Mouse (Mus musculus) heart, embryonic 12.5 days (tissue): ENCODE results near the gene Hist1h2ac. TPM values are rescaled to one million over a fixed set of nuclear protein-coding genes. Genes with fewer than 3 reads are reported as not detected.
"Not testable (repeated sequence)": the region's sequence is repeated elsewhere in the genome, so short reads cannot be mapped to it uniquely, and the experiment has no call there.

Experiments
- ATAC-seq: fragments of 200-750 bp; cut with Nextera tagmentation; 2 replicates; pipeline ENCODE4 v1.8.0; 2017; ENCODE audit warnings: moderate TSS enrichment, moderate library complexity; ENCODE audit not compliant: insufficient number of reproducible peaks, low FRiP score
- H3K27ac ChIP-seq: fragments of 300-500 bp; sonication (generic); 2 replicates; pipeline ENCODE4 v1.5.1; 2016; ENCODE audit warnings: mild to moderate bottlenecking, moderate library complexity; ENCODE audit not compliant: poor library complexity, severe bottlenecking
- H3K27me3 ChIP-seq: fragments of 300-500 bp; sonication (generic); replicated peaks from 2 replicates; pipeline ENCODE4 v1.6.1; 2016; ENCODE audit warnings: mild to moderate bottlenecking, moderate library complexity
- H3K36me3 ChIP-seq: fragments of 300-500 bp; sonication (generic); 2 replicates; pipeline ENCODE4 v1.6.1; 2016; ENCODE audit warnings: mild to moderate bottlenecking, moderate library complexity
- H3K4me1 ChIP-seq: fragments of 300-500 bp; sonication (generic); replicated peaks from 2 replicates; pipeline ENCODE4 v1.6.1; 2016; ENCODE audit warnings: mild to moderate bottlenecking
- H3K4me2 ChIP-seq: fragments of 300-500 bp; sonication (generic); 2 replicates; pipeline ENCODE4 v1.6.1; 2016; ENCODE audit warnings: mild to moderate bottlenecking, moderate library complexity
- H3K4me3 ChIP-seq: fragments of 300-500 bp; sonication (generic); 2 replicates; pipeline ENCODE4 v1.5.1; 2016; ENCODE audit warnings: mild to moderate bottlenecking
- H3K9ac ChIP-seq: fragments of 300-500 bp; sonication (generic); 2 replicates; pipeline ENCODE4 v1.6.1; 2016; ENCODE audit warnings: mild to moderate bottlenecking, moderate library complexity
- H3K9me3 ChIP-seq: fragments of 300-500 bp; sonication (generic); replicated peaks from 2 replicates; pipeline ENCODE4 v1.6.1; 2016; ENCODE audit warnings: mild to moderate bottlenecking, moderate library complexity
- WGBS: fragments of 180-500 bp; shearing (Covaris S2); methylation state at CpG from one replicate; pipeline ENCODE4 v1.1.7; 2016; 5-methylcytosine and 5-hydroxymethylcytosine counted together
- polyA plus RNA-seq: library from polyadenylated mRNA; unstranded; fragments of >200 nt; fragmentation: Nextera tagmentation; extraction: Ambion mirVana; gene quantifications from 2 replicates; pipeline ENCODE4 v1.2.1, GENCODE M21; 2016

Gene Hist1h2ac
- polyA plus RNA-seq, 1 experiment from 2014 or later = 0.70 TPM

GRCm38 (mm10) chr13:23716261-23717042 is 32.7 kb upstream of the Hist1h2ac start:
- Histone ChIP-seq H3K4me1 (peaks cover 10% of the 10 kb centered on the region), H3K9ac (no peak overlapping the region), H3K4me3 (no peak overlapping the region), H3K4me2 (no peak overlapping the region), H3K9me3 (no peaks in the 10 kb centered on the region), H3K36me3 (no peaks in the 10 kb centered on the region), H3K27ac (no peak overlapping the region), H3K27me3 (no peaks in the 10 kb centered on the region)
- 49% methylated on average over 5 of the region's 5 CpGs for WGBS
- no peak for ATAC-seq

DNA sequence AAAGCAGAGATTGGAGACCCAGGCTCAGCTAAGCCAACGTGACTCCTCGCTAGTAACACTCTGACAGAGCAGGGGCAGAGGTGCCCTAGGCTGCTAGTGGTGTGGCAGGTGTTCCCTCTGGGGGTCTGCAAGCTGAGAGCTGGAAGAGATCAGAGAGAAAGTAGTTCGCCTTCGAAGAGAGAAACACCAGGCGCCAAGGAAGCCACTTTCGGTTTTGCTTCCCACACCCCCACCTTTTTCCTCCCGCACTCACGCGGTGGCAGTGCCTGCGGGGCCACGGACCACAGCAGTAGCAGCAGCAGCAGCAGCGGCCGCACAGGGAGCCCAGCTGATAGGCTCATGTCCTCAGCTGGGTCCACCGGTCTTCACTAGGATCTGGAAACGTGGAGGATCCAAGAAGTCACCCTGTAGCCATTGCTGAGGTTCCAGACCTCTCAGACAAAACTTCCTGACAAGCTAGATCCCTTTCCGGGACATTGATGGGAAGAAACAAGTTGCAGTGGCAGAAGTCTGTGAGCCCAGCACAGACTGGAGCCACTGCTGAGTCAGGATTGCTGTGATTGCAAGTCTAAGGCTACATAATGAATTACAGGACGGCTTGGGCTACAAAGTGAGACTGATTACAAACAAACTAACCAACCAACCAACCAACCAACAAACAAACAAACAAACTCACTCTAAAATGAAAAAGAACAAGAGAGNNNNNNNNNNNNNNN is 26.8 kb upstream of the Hist1h2ac start, which contains the start of gene Hfe:
Gene Hfe (minus strand): TSS at position 481 of the 716 bp plus-strand sequence.
- Histone ChIP-seq H3K4me3 (peak within 1 kb of the TSS; percentile 55), H3K4me1 (peaks cover 33% of the 10 kb centered on the region), H3K9me3 (no peaks in the 10 kb centered on the region), H3K4me2 (peak within 1 kb of the TSS; percentile 87), H3K27ac (peak within 1 kb of the TSS; percentile 25; the same call in 1 of the 2 replicates), H3K36me3 (no peaks in the 10 kb centered on the region), H3K9ac (peak within 1 kb of the TSS; percentile 73), H3K27me3 (no peaks in the 10 kb centered on the region)
- peak; percentile 77 for ATAC-seq
- WGBS = 3% methylated on average over 17 of the region's 17 CpGs

DNA sequence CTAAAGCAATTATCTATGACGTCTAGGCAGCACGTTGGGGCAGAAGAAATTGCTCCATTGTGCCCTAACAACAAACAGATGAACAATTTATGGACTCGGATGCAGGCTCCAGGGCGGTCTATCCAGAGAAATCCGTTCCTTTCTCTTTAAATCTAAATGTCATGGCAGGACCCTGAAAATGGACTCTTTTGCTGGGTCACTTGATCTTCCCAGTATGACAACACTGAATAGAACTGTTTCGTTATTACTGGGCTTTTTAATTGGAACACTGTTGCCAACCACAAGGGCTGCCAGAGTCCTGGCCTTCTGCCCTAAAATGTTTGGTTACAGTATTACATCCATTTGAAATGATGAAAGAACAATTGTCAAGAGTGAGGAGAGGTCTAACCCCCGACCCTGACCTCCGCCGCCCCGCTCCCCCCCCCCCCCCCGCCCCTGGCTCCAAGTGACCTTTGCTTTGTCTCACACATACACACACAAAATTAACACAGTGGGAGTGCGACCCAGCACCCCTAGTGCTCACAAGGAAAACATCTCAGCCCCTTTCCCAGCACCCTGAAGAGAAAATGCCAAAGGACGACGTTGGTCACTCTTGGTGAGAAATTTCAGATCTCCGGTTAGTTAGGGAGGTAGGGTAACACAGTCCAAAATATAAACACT is 26.1 kb upstream of the Hist1h2ac start:
- no peak for ATAC-seq
- Histone ChIP-seq H3K9ac (peak overlapping the region; percentile 73), H3K4me1 (peaks cover 33% of the 10 kb centered on the region), H3K4me3 (peak overlapping the region; percentile 55), H3K27me3 (no peaks in the 10 kb centered on the region), H3K9me3 (no peaks in the 10 kb centered on the region), H3K27ac (0 out of 2 replicates have a peak overlapping the region, but pooled peaks have one; percentile 25), H3K36me3 (no peaks in the 10 kb centered on the region), H3K4me2 (peak overlapping the region; percentile 87)
- WGBS = 33% methylated on average over 13 of the region's 15 CpGs

DNA sequence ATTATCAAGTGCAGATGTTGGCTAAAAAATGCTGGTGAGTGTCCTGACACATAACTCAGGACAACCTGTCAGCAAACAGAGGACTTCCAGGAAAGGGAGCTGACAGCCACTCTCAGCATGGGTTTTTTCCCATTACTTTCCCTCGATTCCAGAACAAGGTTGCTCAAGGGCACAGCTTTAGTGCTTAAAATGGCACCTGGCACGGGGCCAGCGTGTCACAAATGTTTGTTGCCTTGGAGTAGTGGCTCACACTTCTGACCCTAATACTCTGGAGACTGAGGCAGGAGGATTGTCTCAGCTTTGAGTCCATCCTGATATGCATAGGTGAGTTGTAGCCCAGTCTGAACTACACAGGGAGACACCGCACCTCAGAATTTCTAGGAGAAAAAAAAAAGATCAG is 24.9 kb upstream of the Hist1h2ac start:
- Histone ChIP-seq H3K4me2 (no peak overlapping the region), H3K36me3 (no peaks in the 10 kb centered on the region), H3K4me3 (no peak overlapping the region), H3K9ac (no peak overlapping the region), H3K9me3 (no peaks in the 10 kb centered on the region), H3K4me1 (peaks cover 33% of the 10 kb centered on the region), H3K27me3 (no peaks in the 10 kb centered on the region), H3K27ac (peak overlapping the region; percentile 48)
- no peak for ATAC-seq
- 56% methylated on average over 4 of the region's 4 CpGs for WGBS

DNA sequence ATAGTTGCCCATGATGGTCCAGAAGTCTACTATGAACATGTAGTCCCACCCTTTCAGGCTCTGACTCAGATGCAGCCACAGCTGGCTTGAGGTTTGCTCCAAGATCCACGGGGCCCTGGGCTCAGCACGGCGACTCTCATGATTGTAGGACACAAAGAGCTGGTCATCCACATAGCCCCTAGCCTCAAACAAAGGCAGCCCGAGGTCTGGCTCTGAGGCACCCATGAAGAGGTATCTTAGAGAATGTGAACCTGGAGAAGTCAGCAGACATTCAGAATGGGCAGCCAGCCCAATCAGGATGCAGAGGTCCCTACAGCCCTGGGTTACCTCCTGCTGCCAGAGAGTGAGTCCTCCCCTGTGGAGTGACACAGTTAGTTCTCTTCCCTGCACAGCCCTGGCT is 24.3 kb upstream of the Hist1h2ac start:
- ATAC-seq = no peak
- Histone ChIP-seq H3K27ac (peak overlapping the region; percentile 48), H3K4me3 (no peak overlapping the region), H3K4me2 (no peak overlapping the region), H3K9ac (no peak overlapping the region), H3K9me3 (no peaks in the 10 kb centered on the region), H3K36me3 (no peaks in the 10 kb centered on the region), H3K4me1 (peaks cover 29% of the 10 kb centered on the region), H3K27me3 (0 out of 2 replicates have a peak, but pooled peaks cover 3% of the 10 kb centered on the region)
- 74% methylated on average over 4 of the region's 4 CpGs for WGBS

DNA sequence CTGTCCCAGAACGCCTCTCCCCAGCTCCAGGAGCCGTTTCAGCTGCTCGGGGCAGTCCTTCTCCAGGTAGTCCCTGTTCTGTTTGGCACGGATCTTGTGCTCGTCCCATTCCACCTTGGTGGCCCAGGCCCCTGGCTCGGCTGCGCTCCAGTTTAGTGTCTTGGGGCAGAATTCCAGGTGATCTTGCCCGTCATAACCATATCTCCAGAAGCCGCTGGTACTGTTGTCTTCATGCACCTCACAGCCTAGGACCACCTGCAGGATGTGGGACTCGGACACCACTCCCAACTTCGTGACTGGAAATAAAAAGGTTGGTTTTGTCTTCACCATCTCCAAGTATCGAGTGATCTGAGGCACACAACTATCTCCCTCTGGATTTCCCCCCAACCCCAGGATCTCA is 23.0 kb upstream of the Hist1h2ac start:
- Histone ChIP-seq H3K9me3 (no peaks in the 10 kb centered on the region), H3K4me3 (no peak overlapping the region), H3K9ac (no peak overlapping the region), H3K27me3 (0 out of 2 replicates have a peak, but pooled peaks cover 3% of the 10 kb centered on the region), H3K36me3 (no peaks in the 10 kb centered on the region), H3K4me2 (no peak overlapping the region), H3K27ac (no peak overlapping the region), H3K4me1 (peaks cover 29% of the 10 kb centered on the region)
- WGBS = 84% methylated on average over 12 of the region's 12 CpGs
- ATAC-seq = no peak

DNA sequence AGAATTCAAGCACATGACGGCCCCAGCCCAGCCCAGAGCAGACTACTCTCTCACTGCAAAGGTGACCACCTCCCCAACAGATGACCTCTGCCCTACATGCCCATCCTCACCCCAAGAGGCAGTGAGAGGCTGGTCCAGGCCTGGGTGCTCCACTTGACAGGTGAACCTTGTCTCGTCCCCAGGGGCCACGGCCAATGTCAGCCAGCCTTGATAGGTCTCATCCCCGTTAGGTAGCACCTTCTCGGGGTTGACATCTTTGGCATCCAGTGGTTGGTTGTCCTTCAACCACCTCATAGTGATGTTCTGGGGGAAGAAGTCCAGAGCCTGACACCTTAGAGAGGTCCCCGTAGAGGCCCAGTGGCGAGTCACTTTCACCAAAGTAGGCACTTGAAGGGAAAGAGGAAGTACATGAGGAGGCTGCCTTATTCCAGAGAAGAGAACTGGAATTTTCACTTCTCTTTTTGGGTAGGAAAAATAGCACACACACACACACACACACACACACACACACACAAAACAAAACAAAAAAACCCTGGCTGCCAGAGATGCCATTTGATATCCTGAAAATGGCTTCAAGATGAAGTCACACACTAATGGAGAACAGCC is 22.1 kb upstream of the Hist1h2ac start:
- WGBS = 75% methylated on average over 7 of the region's 7 CpGs
- ATAC-seq = no peak
- Histone ChIP-seq H3K4me2 (no peak overlapping the region), H3K9me3 (no peaks in the 10 kb centered on the region), H3K27ac (no peak overlapping the region), H3K9ac (no peak overlapping the region), H3K27me3 (0 out of 2 replicates have a peak, but pooled peaks cover 3% of the 10 kb centered on the region), H3K4me1 (peaks cover 28% of the 10 kb centered on the region), H3K4me3 (no peak overlapping the region), H3K36me3 (no peaks in the 10 kb centered on the region)

- not testable (repeated sequence) for H3K4me1 ChIP-seq, H3K4me2 ChIP-seq, H3K4me3 ChIP-seq, H3K9ac ChIP-seq, H3K36me3 ChIP-seq, H3K27me3 ChIP-seq, H3K9me3 ChIP-seq, ATAC-seq, H3K27ac ChIP-seq
- WGBS = 78% methylated on average over 2 of the region's 2 CpGs
These were observed 19.1 kb upstream of the Hist1h2ac start for GRCm38 (mm10) chr13:23702801-23703200.

DNA sequence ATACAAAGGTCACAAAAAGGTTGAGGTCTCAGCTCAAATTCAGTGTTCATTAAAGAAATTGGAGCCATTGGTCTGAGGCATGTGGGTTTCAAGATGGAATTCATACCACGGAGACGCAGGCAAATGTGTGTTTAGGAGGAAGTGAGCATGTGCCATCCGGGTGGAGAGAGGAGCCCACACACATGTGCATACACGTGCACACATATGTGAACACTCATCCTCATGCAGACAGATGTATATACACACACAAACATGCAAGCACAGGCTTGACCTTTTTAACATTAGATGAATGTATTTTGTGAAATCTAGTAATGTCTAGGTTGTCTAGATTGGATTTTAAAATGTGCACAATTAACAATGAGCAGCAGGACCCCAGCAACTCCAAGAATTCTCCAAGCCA is 18.5 kb upstream of the Hist1h2ac start:
- H3K9me3 ChIP-seq = no peaks in the 10 kb centered on the region
- 73% methylated on average over 4 of the region's 4 CpGs for WGBS
- H3K36me3 ChIP-seq = no peaks in the 10 kb centered on the region
- 0 out of 2 replicates have a peak, but pooled peaks cover 3% of the 10 kb centered on the region for H3K27me3 ChIP-seq
- H3K4me1 ChIP-seq = 0 out of 2 replicates have a peak, but pooled peaks cover 3% of the 10 kb centered on the region
- no peak overlapping the region for H3K4me3 ChIP-seq
- H3K4me2 ChIP-seq = no peak overlapping the region
- ATAC-seq = no peak
- H3K9ac ChIP-seq = no peak overlapping the region
- no peak overlapping the region for H3K27ac ChIP-seq

GRCm38 (mm10) chr13:23700786-23701520 is 17.2 kb upstream of the Hist1h2ac start:
- ATAC-seq = peak; percentile 65
- 16% methylated on average over 8 of the region's 8 CpGs for WGBS

More at GRCm38 (mm10) chr13:23700786-23701520, 17.2 kb upstream of the Hist1h2ac start:
- H3K27ac ChIP-seq = no peak overlapping the region
- H3K4me2 ChIP-seq = no peak overlapping the region
- no peaks in the 10 kb centered on the region for H3K9me3 ChIP-seq
- H3K4me1 ChIP-seq = peaks cover 7% of the 10 kb centered on the region; the same call in 1 of the 2 replicates
- H3K4me3 ChIP-seq = no peak overlapping the region
- no peaks in the 10 kb centered on the region for H3K36me3 ChIP-seq
- no peak overlapping the region for H3K9ac ChIP-seq
- H3K27me3 ChIP-seq = 0 out of 2 replicates have a peak, but pooled peaks cover 3% of the 10 kb centered on the region
